14 mouse cellular contexts compared by ENCODE assay signal in the genomic region with DNA sequence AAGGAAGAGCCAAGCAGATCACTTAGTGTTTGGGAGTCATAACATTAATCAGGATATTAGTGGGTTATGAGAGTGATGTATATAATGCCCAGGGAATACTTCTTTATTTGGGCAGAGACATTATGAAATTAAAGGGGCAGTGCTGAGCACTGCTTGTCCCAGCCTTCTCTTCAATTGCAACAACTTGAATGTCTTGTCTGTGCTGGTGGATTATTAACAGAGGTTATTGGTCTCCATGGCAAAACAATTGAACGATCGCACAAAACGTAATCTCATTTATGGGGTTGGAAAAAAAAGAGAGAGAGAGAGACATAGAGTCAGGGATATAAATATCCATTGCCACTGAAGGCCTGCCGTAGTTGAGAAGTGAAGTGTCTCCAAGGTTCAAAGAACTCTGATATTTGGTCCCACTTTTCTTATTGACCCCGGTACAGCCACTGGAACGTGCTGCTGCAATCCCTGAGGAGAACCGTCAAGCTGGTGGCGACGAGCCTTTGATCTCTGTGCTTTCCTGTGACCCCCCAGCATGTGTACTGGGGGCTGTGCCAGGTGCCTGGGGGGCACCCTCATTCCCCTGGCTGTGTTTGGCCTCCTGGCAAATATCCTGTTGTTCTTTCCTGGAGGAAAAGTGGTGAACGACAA. TPM values are rescaled to one million over a fixed set of nuclear protein-coding genes. Genes with fewer than 3 reads are reported as not detected.
DNase-seq lines count a peak whose midpoint lies in the region; ATAC-seq and TF ChIP-seq lines count a peak whose summit lies in the region.
"Had no signal": no experiment of that assay in that cellular context is flagged by ENCODE, and none has a peak within 500 bp of the region (broad histone marks: within the 10 kb centered on the region; RNA-seq: fewer than 3 reads in every experiment).

A gene (plus strand): TSS at position 226 of the 642 bp plus-strand sequence.

- DNase-seq in kidney, adult 9 months = peak; percentile 21
- no peak for DNase-seq in liver, embryonic 11.5 days (ENCODE audit: low spot score)
- DNase-seq in adipocyte (ENCODE audit: low spot score) = no peak
- DNase-seq: adrenal gland, postnatal 36 days; gastrocnemius, postnatal 10 days; heart, postnatal 10 days; thymus, adult 18-20 months had no signal

- no peak for TF ChIP-seq POLR2A in small intestine, adult 2 months (IDR thresholded peaks at IDR 0.05; ENCODE audit: low read depth, low read length)

- H3K9me3 ChIP-seq in kidney, embryonic 16.5 days (ENCODE audit: low read length) = no peaks in the 10 kb centered on the region
- H3K9me3 ChIP-seq in intestine, postnatal 0 days (ENCODE audit: control insufficient read depth) = no peaks in the 10 kb centered on the region
- no peaks in the 10 kb centered on the region for H3K9me3 ChIP-seq in liver, embryonic 11.5 days (ENCODE audit: control insufficient read depth, low read length)
- H3K9me3 ChIP-seq: limb, embryonic 12.5 days had no signal

- H3K36me3 ChIP-seq in kidney, embryonic 16.5 days (ENCODE audit: insufficient read depth, low read length) = no peaks in the 10 kb centered on the region
- no peaks in the 10 kb centered on the region for H3K36me3 ChIP-seq in intestine, postnatal 0 days (ENCODE audit: control insufficient read depth, insufficient read depth)
- H3K36me3 ChIP-seq in liver, embryonic 11.5 days (ENCODE audit: control insufficient read depth, insufficient read depth, low read length) = no peaks in the 10 kb centered on the region
- no peaks in the 10 kb centered on the region for H3K36me3 ChIP-seq in small intestine, adult 2 months (ENCODE audit: control insufficient read depth, insufficient read depth, low read length)
- H3K36me3 ChIP-seq: limb, embryonic 12.5 days had no signal

- H3K4me1 ChIP-seq in kidney, embryonic 16.5 days (ENCODE audit: insufficient read depth, low read length) = peaks cover 12% of the 10 kb centered on the region
- no peaks in the 10 kb centered on the region for H3K4me1 ChIP-seq in intestine, postnatal 0 days (replicated peaks; ENCODE audit: control insufficient read depth, insufficient read depth, low read length)
- H3K4me1 ChIP-seq in liver, embryonic 11.5 days (replicated peaks; ENCODE audit: control insufficient read depth, insufficient read depth, low read length) = no peaks in the 10 kb centered on the region
- H3K4me1 ChIP-seq in small intestine, adult 2 months (ENCODE audit: control insufficient read depth, insufficient read depth, insufficient read length, low read length) = peaks cover 6% of the 10 kb centered on the region; the same call in 1 of the 2 replicates

- no peak within 1 kb of the TSS for H3K9ac ChIP-seq in kidney, embryonic 16.5 days (replicated peaks; ENCODE audit: low read length)
- H3K9ac ChIP-seq in intestine, postnatal 0 days (ENCODE audit: low read depth, low read length) = 0 out of 2 replicates have a peak within 1 kb of the TSS, but pooled peaks have one; percentile 1
- H3K9ac ChIP-seq in liver, embryonic 11.5 days (ENCODE audit: low read depth, low read length) = no peak within 1 kb of the TSS
- H3K9ac ChIP-seq: limb, embryonic 12.5 days had no signal

- H3K4me2 ChIP-seq in kidney, embryonic 16.5 days (replicated peaks; ENCODE audit: low read depth, low read length) = no peak within 1 kb of the TSS; the same call in 1 of the 2 replicates
- H3K4me2 ChIP-seq in intestine, postnatal 0 days (replicated peaks; ENCODE audit: low read depth) = peak within 1 kb of the TSS; percentile 53
- H3K4me2 ChIP-seq in liver, embryonic 11.5 days = 0 out of 2 replicates have a peak within 1 kb of the TSS, but pooled peaks have one; percentile 28
- H3K4me2 ChIP-seq: limb, embryonic 12.5 days had no signal

- H3K27ac ChIP-seq in kidney, embryonic 16.5 days (ENCODE audit: low read length) = no peak within 1 kb of the TSS
- H3K27ac ChIP-seq in intestine, postnatal 0 days (ENCODE audit: low read depth, low read length) = 0 out of 2 replicates have a peak within 1 kb of the TSS, but pooled peaks have one; percentile 5
- no peak within 1 kb of the TSS for H3K27ac ChIP-seq in liver, embryonic 11.5 days (ENCODE audit: low read depth, low read length)
- peak within 1 kb of the TSS; percentile 40 for H3K27ac ChIP-seq in small intestine, adult 2 months (ENCODE audit: insufficient read depth, low read depth, low read length)
- H3K27ac ChIP-seq: left cerebral cortex, adult 2 months; limb, embryonic 12.5 days had no signal

- ATAC-seq in kidney, embryonic 16.5 days (ENCODE audit: low FRiP score, low TSS enrichment) = no peak
- ATAC-seq in intestine, postnatal 0 days = peak; percentile 65
- ATAC-seq in liver, embryonic 11.5 days (replicated peaks; ENCODE audit: low FRiP score) = no peak
- no peak for ATAC-seq in inflammation-experienced regulatory T-cells, adult 6 months
- ATAC-seq: CD4-positive, CD25-positive, alpha-beta regulatory T cell, adult 4 months had no signal

- no peaks in the 10 kb centered on the region for H3K27me3 ChIP-seq in kidney, embryonic 16.5 days (ENCODE audit: insufficient read depth, low read length)
- no peaks in the 10 kb centered on the region for H3K27me3 ChIP-seq in intestine, postnatal 0 days (replicated peaks; ENCODE audit: control insufficient read depth, insufficient read depth, low read length)
- no peaks in the 10 kb centered on the region for H3K27me3 ChIP-seq in liver, embryonic 11.5 days (replicated peaks; ENCODE audit: control insufficient read depth, insufficient read depth, low read length)
- H3K27me3 ChIP-seq in small intestine, adult 2 months (ENCODE audit: control insufficient read depth, insufficient read depth, low read length) = no peaks in the 10 kb centered on the region
- H3K27me3 ChIP-seq: limb, embryonic 12.5 days had no signal

- WGBS in kidney, embryonic 16.5 days = 38% methylated on average over 10 of the region's 10 CpGs
- WGBS in intestine, postnatal 0 days = 34% methylated on average over 10 of the region's 10 CpGs
- WGBS in liver, embryonic 11.5 days = 69% methylated on average over 10 of the region's 10 CpGs
- WGBS in small intestine, adult 2 months = 33% methylated on average over 10 of the region's 10 CpGs

- TF ChIP-seq CTCF in intestine, postnatal 0 days (IDR thresholded peaks at IDR 0.05; ENCODE audit: low read depth) = no peak
- TF ChIP-seq CTCF in small intestine, adult 2 months (IDR thresholded peaks at IDR 0.05; ENCODE audit: extremely low read depth, insufficient read length, insufficient replicate concordance, low read depth, low read length) = no peak

- H3K4me3 ChIP-seq in kidney, embryonic 16.5 days (ENCODE audit: low read length) = no peak within 1 kb of the TSS
- peak within 1 kb of the TSS; percentile 5; the same call in 1 of the 2 replicates for H3K4me3 ChIP-seq in intestine, postnatal 0 days (ENCODE audit: low read depth, low read length)
- H3K4me3 ChIP-seq in liver, embryonic 11.5 days (ENCODE audit: low read depth, low read length) = no peak within 1 kb of the TSS
- H3K4me3 ChIP-seq in small intestine, adult 2 months (ENCODE audit: low read depth, low read length) = peak within 1 kb of the TSS; percentile 58
- H3K4me3 ChIP-seq: left cerebral cortex, adult 2 months; limb, embryonic 12.5 days had no signal

RNA-seq across cellular contexts. Expression of the gene that starts here (rescaled TPM):
- 1.4 TPM in 2 replicates for polyA plus RNA-seq in kidney, embryonic 16.5 days (2015; fragmentation: Nextera tagmentation; extraction: Ambion mirVana)
- polyA plus RNA-seq in intestine, postnatal 0 days (2015; fragmentation: Nextera tagmentation; extraction: Ambion mirVana) = 95.5 and 110 TPM in 2 replicates
- polyA plus RNA-seq in liver, embryonic 11.5 days (2014; fragmentation: Nextera tagmentation; extraction: Ambion mirVana) = 13.7 and 15.8 TPM in 2 replicates
- 92.8 and 210 TPM in 2 replicates for polyA plus RNA-seq in small intestine, adult 2 months (2012; rRNA removed)
- not detected for polyA plus RNA-seq in inflammation-experienced regulatory T-cells, adult 6 months (2017; shearing (Covaris generic))
- polyA plus RNA-seq: CD4-positive, CD25-positive, alpha-beta regulatory T cell, adult 4 months had no signal

Comparison
In these comparisons a context has a peak if more than half of its experiments do, and no peak if none do; other contexts are left out.
1. H3K27ac ChIP-seq: peak in intestine, postnatal 0 days (single experiment) and small intestine, adult 2 months (single experiment); none in kidney, embryonic 16.5 days (single experiment) and liver, embryonic 11.5 days (single experiment).
2. H3K4me3 ChIP-seq: peak in intestine, postnatal 0 days (single experiment) and small intestine, adult 2 months (single experiment); none in kidney, embryonic 16.5 days (single experiment) and liver, embryonic 11.5 days (single experiment).